Mouse (Mus musculus) cerebellum, adult 8-10 months (tissue): ENCODE measurements around the gene Slco4c1.

Experiments
- DNase-seq: peaks from one replicate; pipeline ENCODE4 v3.0.0; 2022

Slco4c1 gene

GRCm38 (mm10) chr1:96766535-96766934 lies 105.4 kb downstream of the Slco4c1 start:
- DNase-seq: no peak
